Mouse (Mus musculus) myocyte (in vitro differentiated cells): Measurements from ENCODE around the gene Jmjd1c.
A peak's percentile ranks its signal among the peaks of the same experiment; 100 is the strongest.

Experiments used
- MYOD1 ChIP-seq, 3 experiments: IDR thresholded peaks; one replicate each; pipeline ENCODE4 v1.6.1; 2011; ENCODE audit warnings: control low read depth in 2 of 3, low read depth in 2 of 3, mild to moderate bottlenecking in 2 of 3, moderate library complexity in 1 of 3; ENCODE audit not compliant: insufficient read length in 2 of 3, control insufficient read depth in 1 of 3
- POLR2A ChIP-seq: IDR thresholded peaks from one replicate; pipeline ENCODE4 v1.6.1; 2011; ENCODE audit warnings: low read depth, mild to moderate bottlenecking, control low read depth, moderate library complexity; ENCODE audit not compliant: insufficient read length

DNA sequence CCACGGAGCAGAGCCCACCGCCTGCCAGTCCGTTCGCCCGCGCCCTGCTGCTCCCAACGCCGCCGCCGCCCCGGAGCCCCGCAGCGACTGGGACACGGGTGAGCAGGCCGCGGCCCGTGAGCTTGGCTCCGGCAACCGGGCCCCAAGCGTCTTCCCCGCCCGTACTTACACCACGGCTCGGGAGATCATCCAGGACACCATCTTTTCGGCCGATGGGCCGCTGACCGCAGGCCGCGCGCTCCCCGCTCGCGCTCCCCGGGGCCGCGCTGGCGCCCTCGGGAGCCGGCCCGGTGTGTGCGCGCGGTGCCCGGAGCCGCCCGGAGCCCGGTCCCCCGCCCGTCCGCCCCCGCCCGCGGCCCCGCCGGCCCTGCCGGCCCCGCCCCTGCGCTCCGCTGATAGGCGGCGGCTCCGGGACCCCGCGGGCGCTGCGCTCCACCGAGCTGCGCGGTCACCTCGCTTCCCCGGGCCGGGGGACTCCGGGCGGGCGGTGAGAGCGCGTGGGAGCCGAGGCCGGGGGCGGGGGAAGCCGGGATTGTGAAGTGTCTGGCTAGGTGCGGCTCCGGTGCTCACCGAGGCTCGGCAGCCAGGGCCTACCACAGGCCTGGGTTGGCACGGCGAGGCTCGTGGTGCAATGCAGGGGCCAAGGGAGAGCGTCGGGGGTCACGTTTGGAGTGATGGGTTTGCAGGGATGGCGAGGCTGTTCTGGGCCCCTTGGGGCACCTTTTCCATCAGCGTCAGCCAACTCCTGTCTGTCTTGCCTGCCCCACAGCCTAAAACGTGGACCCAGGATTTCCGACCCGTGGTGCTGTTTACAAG is 904 bp downstream of the Jmjd1c start, which contains the start of gene Reep3:
- TF ChIP-seq MYOD1 (IDR thresholded peaks at IDR 0.05; ENCODE audit: control insufficient read depth in 1 of 3, insufficient read length in 2 of 3, low read depth in 2 of 3), result no peak
- TF ChIP-seq POLR2A, result peak; percentile 47
